Mouse (Mus musculus) T-helper 17 cell (primary cell): ENCODE results near the gene Mapkapk2.
"Not testable (repeated sequence)": the region's sequence is repeated elsewhere in the genome, so short reads cannot be mapped to it uniquely, and the experiment has no call there.

Source experiments
- in situ Hi-C, 2 experiments: fragments of 300-600 bp; cut with MboI, MseI; formaldehyde crosslinking; loops; 1 replicate in 1 of 2; 2 replicates in 1 of 2; pipeline ENCODE4 v1.15.1; 2025; ENCODE audit warnings: high pct_unique_total_duplicates in 2 of 2

Mapkapk2 gene

GRCm38 (mm10) chr1:131097700-131098094, at the start of gene Mapkapk2:
Mapkapk2 (minus strand) TSS chr1:131097826.
- in situ Hi-C loops, result no loop called here

GRCm38 (mm10) chr1:131146181-131146614, 48.6 kb upstream of the Mapkapk2 start:
- in situ Hi-C loops, result no loop called here

- in situ Hi-C loops, result not testable (repeated sequence)
These were observed 47.6 kb upstream of the Mapkapk2 start for GRCm38 (mm10) chr1:131145222-131145621.

GRCm38 (mm10) chr1:131142472-131142871, 44.8 kb upstream of the Mapkapk2 start:
- in situ Hi-C loops, result no loop called here

- in situ Hi-C loops, result no loop called here
These were observed 43.8 kb upstream of the Mapkapk2 start for GRCm38 (mm10) chr1:131141449-131141848.

GRCm38 (mm10) chr1:131139102-131140095, 41.8 kb upstream of the Mapkapk2 start:
- in situ Hi-C loops, result no loop called here

GRCm38 (mm10) chr1:131138191-131139016, 40.8 kb upstream of the Mapkapk2 start, which contains the start of gene Dyrk3:
Dyrk3 (minus strand) TSS chr1:131138340.
- in situ Hi-C loops, result no loop called here

GRCm38 (mm10) chr1:131137717-131138118, 40.1 kb upstream of the Mapkapk2 start:
- in situ Hi-C loops, result no loop called here

GRCm38 (mm10) chr1:131137111-131137510, 39.5 kb upstream of the Mapkapk2 start:
- in situ Hi-C loops, result no loop called here

GRCm38 (mm10) chr1:131135960-131136629, 38.5 kb upstream of the Mapkapk2 start:
- in situ Hi-C loops, result no loop called here

GRCm38 (mm10) chr1:131134942-131135522, 37.4 kb upstream of the Mapkapk2 start:
- in situ Hi-C loops, result no loop called here

- in situ Hi-C loops, result no loop called here
These were observed 36.6 kb upstream of the Mapkapk2 start for GRCm38 (mm10) chr1:131134231-131134630.

GRCm38 (mm10) chr1:131125987-131126744, 28.5 kb upstream of the Mapkapk2 start:
- in situ Hi-C loops, result no loop called here

GRCm38 (mm10) chr1:131123522-131124265, 26.1 kb upstream of the Mapkapk2 start:
- in situ Hi-C loops, result loop anchor here (5.0 kb wide), 3 partner anchors 44 to 139 kb away; no protein-coding TSS in a partner anchor

GRCm38 (mm10) chr1:131121987-131122386, 24.4 kb upstream of the Mapkapk2 start:
- in situ Hi-C loops, result loop anchor here (5.0 kb wide), 3 partner anchors 45 to 140 kb away; no protein-coding TSS in a partner anchor

GRCm38 (mm10) chr1:131119026-131119425, 21.4 kb upstream of the Mapkapk2 start:
- in situ Hi-C loops, result loop anchor here in 1 of 2 experiments (5.0 kb wide), 1 partner anchor 33 kb away; the partner anchor contains the start of gene Eif2d

GRCm38 (mm10) chr1:131118530-131118929, 20.9 kb upstream of the Mapkapk2 start:
- in situ Hi-C loops, result loop anchor here in 1 of 2 experiments (5.0 kb wide), 1 partner anchor 34 kb away; the partner anchor contains the start of gene Eif2d

- in situ Hi-C loops, result loop anchor here in 1 of 2 experiments (5.0 kb wide), 1 partner anchor 36 kb away; the partner anchor contains the start of gene Eif2d
These were observed 18.9 kb upstream of the Mapkapk2 start for GRCm38 (mm10) chr1:131116430-131117011.

- in situ Hi-C loops, result loop anchor here in 1 of 2 experiments (5.0 kb wide), 1 partner anchor 36 kb away; the partner anchor contains the start of gene Eif2d
These were observed 18.3 kb upstream of the Mapkapk2 start for GRCm38 (mm10) chr1:131115932-131116331.
